Mouse (Mus musculus): ENCODE results near the gene Mtfmt. TPM values are rescaled to one million over a fixed set of nuclear protein-coding genes. Genes with fewer than 3 reads are reported as not detected.

Mtfmt gene
- polyA plus RNA-seq, 1 experiment, result 0.14 TPM

DNA sequence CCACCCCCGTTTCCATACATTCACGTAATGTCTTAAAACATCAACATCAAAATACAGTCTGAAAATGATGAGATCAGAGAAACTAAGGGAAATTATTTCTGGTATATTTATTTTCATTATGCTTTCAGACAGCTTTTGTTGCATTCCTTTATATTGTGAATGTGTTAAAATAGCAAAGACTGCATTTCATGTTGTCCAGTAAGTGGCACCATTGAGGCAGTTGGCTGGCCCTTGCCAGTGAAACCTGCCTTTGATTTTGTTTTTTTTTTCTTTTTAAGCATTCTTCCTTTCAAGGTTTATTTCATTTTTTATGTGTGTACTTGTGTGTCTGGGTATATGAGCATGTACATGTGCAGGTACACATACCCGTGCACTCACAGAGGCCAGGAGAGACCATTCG is 9.1 kb downstream of the Mtfmt start:
- peaks cover 56% of the 10 kb centered on the region for H3K36me3 ChIP-seq (ENCODE audit: control insufficient read depth)
- no peaks in the 10 kb centered on the region for H3K4me1 ChIP-seq (ENCODE audit: control insufficient read depth)
- TF ChIP-seq TAL1 (IDR thresholded peaks at IDR 0.05; ENCODE audit: low read length) (no peak), GATA1 (IDR thresholded peaks at IDR 0.05; ENCODE audit: low read length) (no peak)
- no peaks in the 10 kb centered on the region for H3K9me3 ChIP-seq (ENCODE audit: control insufficient read depth, low read length)
- no peak overlapping the region for H3K4me3 ChIP-seq (replicated peaks)
- H3K27me3 ChIP-seq (ENCODE audit: control insufficient read depth), result no peaks in the 10 kb centered on the region

GRCm38 (mm10) chr9:65447951-65448350 is 12.4 kb downstream of the Mtfmt start:
- TF ChIP-seq TAL1 (IDR thresholded peaks at IDR 0.05; ENCODE audit: low read length) (no peak), GATA1 (IDR thresholded peaks at IDR 0.05; ENCODE audit: low read length) (no peak)
- H3K4me1 ChIP-seq (ENCODE audit: control insufficient read depth), result no peaks in the 10 kb centered on the region
- peaks cover 53% of the 10 kb centered on the region for H3K36me3 ChIP-seq (ENCODE audit: control insufficient read depth)
- no peaks in the 10 kb centered on the region for H3K9me3 ChIP-seq (ENCODE audit: control insufficient read depth, low read length)
- H3K27me3 ChIP-seq (ENCODE audit: control insufficient read depth), result no peaks in the 10 kb centered on the region
- H3K4me3 ChIP-seq (replicated peaks), result no peak overlapping the region

DNA sequence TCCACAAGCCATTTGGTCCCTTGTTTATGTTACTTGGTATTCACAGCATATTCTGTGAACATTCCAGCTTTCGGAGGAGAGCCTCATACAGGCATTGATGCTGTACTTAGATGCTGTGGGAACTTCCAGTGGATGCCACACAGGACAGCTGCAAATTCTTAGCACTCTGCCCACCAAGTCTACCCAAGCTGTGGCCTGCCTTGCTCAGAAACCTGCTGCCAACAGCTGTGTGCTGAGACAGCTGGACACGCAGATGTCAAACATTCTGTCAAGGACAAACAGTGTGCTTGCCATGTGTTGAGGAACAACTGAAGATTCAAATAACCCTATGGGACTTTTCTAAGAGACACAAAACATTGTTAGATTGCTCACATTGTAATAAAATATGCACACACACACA is 23.4 kb downstream of the Mtfmt start:
- H3K36me3 ChIP-seq (ENCODE audit: control insufficient read depth), result no peaks in the 10 kb centered on the region
- TF ChIP-seq GATA1 (IDR thresholded peaks at IDR 0.05; ENCODE audit: low read length) (no peak), TAL1 (IDR thresholded peaks at IDR 0.05; ENCODE audit: low read length) (no peak)

GRCm38 (mm10) chr9:65460198-65460597 is 24.6 kb downstream of the Mtfmt start:
- no peaks in the 10 kb centered on the region for H3K36me3 ChIP-seq (ENCODE audit: control insufficient read depth)
- TF ChIP-seq GATA1 (IDR thresholded peaks at IDR 0.05; ENCODE audit: low read length), result no peak
- TF ChIP-seq TAL1 (IDR thresholded peaks at IDR 0.05; ENCODE audit: low read length), result no peak
- no peak overlapping the region for H3K4me3 ChIP-seq (replicated peaks)
- H3K9me3 ChIP-seq (ENCODE audit: control insufficient read depth, low read length), result no peaks in the 10 kb centered on the region
- no peaks in the 10 kb centered on the region for H3K27me3 ChIP-seq (ENCODE audit: control insufficient read depth)
- peaks cover 26% of the 10 kb centered on the region for H3K4me1 ChIP-seq (ENCODE audit: control insufficient read depth)

More for the DNA sequence above, 23.4 kb downstream of the Mtfmt start:
- Histone ChIP-seq H3K9me3 (ENCODE audit: control insufficient read depth, low read length) (no peaks in the 10 kb centered on the region), H3K4me1 (ENCODE audit: control insufficient read depth) (peaks cover 23% of the 10 kb centered on the region), H3K4me3 (replicated peaks) (no peak overlapping the region), H3K27me3 (ENCODE audit: control insufficient read depth) (no peaks in the 10 kb centered on the region)

DNA sequence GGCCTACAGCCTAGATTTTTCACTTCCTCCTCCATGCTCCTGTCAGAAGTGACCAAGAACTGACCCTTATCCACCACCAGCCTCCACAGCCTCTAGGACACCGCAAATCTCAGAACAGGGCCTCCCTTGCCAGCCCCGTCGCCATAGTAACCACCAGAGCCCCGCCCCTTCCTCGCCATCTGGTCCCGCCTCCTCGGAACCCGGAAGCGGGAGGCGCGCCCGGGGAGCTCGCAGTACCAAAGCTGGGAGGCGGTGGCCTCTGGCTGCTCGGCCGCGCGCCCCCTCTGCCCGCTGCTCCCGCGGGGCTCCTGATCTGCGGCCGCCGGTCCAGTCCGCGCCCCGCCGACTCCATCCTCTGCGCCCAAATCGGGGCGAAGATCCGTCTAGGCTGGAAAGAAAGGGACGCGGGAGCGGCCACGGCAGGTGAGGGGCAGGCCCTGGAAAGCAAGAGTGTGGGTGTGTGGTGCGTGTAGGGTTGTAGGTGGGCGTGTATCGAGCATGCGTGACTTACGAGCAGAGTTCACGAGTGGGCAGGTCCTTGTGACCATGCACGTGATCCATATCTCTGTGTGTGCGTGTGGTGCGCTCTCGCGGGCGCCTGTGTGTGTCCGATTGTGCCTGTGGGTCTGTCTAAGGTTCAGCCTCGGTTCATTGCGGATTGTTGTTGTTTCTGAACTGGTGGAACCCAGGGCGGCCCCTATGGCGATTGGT is 25.3 kb downstream of the Mtfmt start, which contains the start of gene Spg21:
TSS of gene Spg21 (plus strand) at position 216 of the 711 bp plus-strand sequence.
- no peaks in the 10 kb centered on the region for H3K27me3 ChIP-seq (ENCODE audit: control insufficient read depth)
- H3K9me3 ChIP-seq (ENCODE audit: control insufficient read depth, low read length), result peaks cover 2% of the 10 kb centered on the region
- H3K36me3 ChIP-seq (ENCODE audit: control insufficient read depth), result peaks cover 3% of the 10 kb centered on the region
- H3K4me1 ChIP-seq (ENCODE audit: control insufficient read depth), result peaks cover 26% of the 10 kb centered on the region
- TF ChIP-seq TAL1 (IDR thresholded peaks at IDR 0.05; ENCODE audit: low read length), result no peak
- no peak for TF ChIP-seq GATA1 (IDR thresholded peaks at IDR 0.05; ENCODE audit: low read length)
- peak within 1 kb of the TSS; percentile 67 for H3K4me3 ChIP-seq (replicated peaks)

DNA sequence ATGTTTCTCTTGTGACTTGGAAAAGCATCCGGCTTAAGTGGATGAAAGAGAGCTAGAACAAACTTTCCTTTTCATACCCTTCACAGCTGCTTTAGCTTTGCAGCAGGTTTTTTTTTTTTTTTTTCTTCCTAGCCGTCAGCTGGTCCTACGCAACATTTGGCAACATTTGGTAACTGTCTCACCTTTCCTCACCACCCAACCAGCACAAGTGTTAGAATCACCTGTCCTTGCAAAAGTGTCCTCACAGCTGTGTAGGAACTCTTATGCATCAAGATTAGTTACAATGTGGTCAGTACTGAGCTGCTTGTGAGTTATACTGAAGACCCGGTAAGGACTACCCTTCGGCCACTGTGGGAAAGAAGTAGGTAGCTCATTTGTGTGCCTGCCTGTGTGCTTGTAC is 27.0 kb downstream of the Mtfmt start:
- H3K9me3 ChIP-seq (ENCODE audit: control insufficient read depth, low read length), result peaks cover 3% of the 10 kb centered on the region
- no peak overlapping the region for H3K4me3 ChIP-seq (replicated peaks)
- H3K36me3 ChIP-seq (ENCODE audit: control insufficient read depth), result peaks cover 4% of the 10 kb centered on the region
- H3K27me3 ChIP-seq (ENCODE audit: control insufficient read depth), result no peaks in the 10 kb centered on the region
- TF ChIP-seq TAL1 (IDR thresholded peaks at IDR 0.05; ENCODE audit: low read length), result no peak
- no peak for TF ChIP-seq GATA1 (IDR thresholded peaks at IDR 0.05; ENCODE audit: low read length)
- peaks cover 26% of the 10 kb centered on the region for H3K4me1 ChIP-seq (ENCODE audit: control insufficient read depth)

GRCm38 (mm10) chr9:65464161-65464560 is 28.6 kb downstream of the Mtfmt start:
- TF ChIP-seq GATA1 (IDR thresholded peaks at IDR 0.05; ENCODE audit: low read length), result no peak
- no peak overlapping the region for H3K4me3 ChIP-seq (replicated peaks)
- H3K9me3 ChIP-seq (ENCODE audit: control insufficient read depth, low read length), result peaks cover 3% of the 10 kb centered on the region
- no peaks in the 10 kb centered on the region for H3K27me3 ChIP-seq (ENCODE audit: control insufficient read depth)
- H3K36me3 ChIP-seq (ENCODE audit: control insufficient read depth), result peaks cover 4% of the 10 kb centered on the region
- peaks cover 26% of the 10 kb centered on the region for H3K4me1 ChIP-seq (ENCODE audit: control insufficient read depth)

- Histone ChIP-seq H3K4me3 (replicated peaks) (no peak overlapping the region), H3K9me3 (ENCODE audit: control insufficient read depth, low read length) (peaks cover 3% of the 10 kb centered on the region), H3K4me1 (ENCODE audit: control insufficient read depth) (peaks cover 27% of the 10 kb centered on the region), H3K27me3 (ENCODE audit: control insufficient read depth) (no peaks in the 10 kb centered on the region), H3K36me3 (ENCODE audit: control insufficient read depth) (peaks cover 4% of the 10 kb centered on the region)
- TF ChIP-seq TAL1 (IDR thresholded peaks at IDR 0.05; ENCODE audit: low read length) (no peak), GATA1 (IDR thresholded peaks at IDR 0.05; ENCODE audit: low read length) (no peak)
Measured at GRCm38 (mm10) chr9:65465241-65465640, 29.7 kb downstream of the Mtfmt start.

DNA sequence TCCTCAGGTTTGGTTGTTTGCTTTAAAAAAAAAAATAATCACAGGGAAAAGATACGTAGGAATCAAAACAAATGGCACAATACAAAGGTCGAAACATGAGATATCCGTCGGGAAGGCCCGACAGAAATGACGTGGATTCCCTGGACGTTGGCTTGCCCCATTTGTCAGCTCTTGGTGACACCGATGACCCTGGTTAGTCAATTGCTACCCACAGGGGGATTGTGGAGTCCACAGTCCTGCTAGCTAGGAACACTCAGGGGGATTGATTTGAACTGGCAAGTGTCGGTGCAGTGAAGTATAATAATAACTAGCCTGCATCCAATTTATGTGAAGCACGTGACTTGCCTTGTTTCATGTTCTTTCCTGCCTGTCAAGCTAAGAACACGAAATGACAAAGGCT is 32.1 kb downstream of the Mtfmt start:
- H3K9me3 ChIP-seq (ENCODE audit: control insufficient read depth, low read length), result peaks cover 3% of the 10 kb centered on the region
- peaks cover 6% of the 10 kb centered on the region for H3K4me1 ChIP-seq (ENCODE audit: control insufficient read depth)
- TF ChIP-seq TAL1 (IDR thresholded peaks at IDR 0.05; ENCODE audit: low read length), result no peak
- no peak for TF ChIP-seq GATA1 (IDR thresholded peaks at IDR 0.05; ENCODE audit: low read length)
- peaks cover 4% of the 10 kb centered on the region for H3K36me3 ChIP-seq (ENCODE audit: control insufficient read depth)
- H3K4me3 ChIP-seq (replicated peaks), result no peak overlapping the region
- no peaks in the 10 kb centered on the region for H3K27me3 ChIP-seq (ENCODE audit: control insufficient read depth)

Measured in erythroblast, embryonic 14.5 days (primary cell).